Mouse (Mus musculus) bone marrow macrophage, adult 2 months (primary cell): Measurements from ENCODE around the gene 1110051M20Rik.

ENCODE experiments used
- CTCF ChIP-seq: IDR thresholded peaks from 2 replicates; pipeline ENCODE4 v1.5.1; 2012; ENCODE audit warnings: low read depth, mild to moderate bottlenecking, low read length, moderate library complexity
- POLR2A ChIP-seq: IDR thresholded peaks from 2 replicates; pipeline ENCODE4 v1.6.1; 2012; ENCODE audit warnings: mild to moderate bottlenecking, low read depth, low read length, borderline replicate concordance

DNA sequence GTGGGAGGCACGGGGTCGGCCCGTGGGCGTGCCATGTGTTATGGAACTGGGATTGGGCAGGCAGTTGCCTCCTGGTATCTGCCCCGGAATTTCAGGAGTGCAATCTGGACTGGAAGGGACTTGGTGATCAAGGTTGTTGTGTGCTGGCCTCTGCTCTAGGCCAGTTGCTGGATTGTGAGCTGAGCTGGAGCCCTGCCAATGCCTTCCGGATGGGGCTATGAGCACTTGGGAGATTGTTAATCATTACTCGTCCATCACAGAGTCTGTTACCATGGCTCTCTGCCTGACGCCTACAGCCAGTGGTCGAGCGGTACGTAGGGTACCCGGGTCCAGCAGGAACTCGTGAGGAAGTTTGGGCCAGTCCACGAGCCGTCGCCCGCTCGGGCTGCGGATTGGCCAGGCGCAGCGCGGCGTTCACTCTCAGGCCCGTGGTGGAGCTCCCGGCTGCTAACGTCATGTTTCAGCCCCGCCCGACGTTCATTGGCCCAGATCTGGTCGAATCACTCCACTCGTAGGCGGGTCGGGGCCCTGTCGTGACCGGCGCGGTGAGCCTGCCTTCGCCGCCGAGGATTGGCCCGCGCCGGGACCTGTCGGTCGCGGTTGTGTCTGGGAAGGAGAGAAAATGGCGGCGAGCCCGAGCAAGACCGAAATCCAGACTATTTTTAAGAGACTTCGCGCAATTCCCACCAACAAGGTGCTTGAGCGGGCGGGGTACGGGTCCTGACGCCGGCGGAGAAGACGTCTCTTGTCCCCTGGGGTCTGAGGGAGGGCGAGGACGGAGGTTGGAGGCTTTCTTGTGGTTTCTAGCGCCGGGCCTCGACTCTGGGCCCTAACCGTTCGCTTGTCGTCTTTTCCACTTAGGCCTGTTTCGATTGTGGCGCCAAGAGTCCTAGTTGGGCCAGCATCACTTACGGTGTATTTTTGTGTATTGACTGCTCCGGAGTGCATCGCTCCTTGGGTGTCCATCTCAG is 179.5 kb downstream of the 1110051M20Rik start, which contains the start of gene Arfgap2:
- no peak for TF ChIP-seq POLR2A
- TF ChIP-seq CTCF, result no peak
